Mouse (Mus musculus): ENCODE measurements around the gene Nr1d1. TPM values are rescaled to one million over a fixed set of nuclear protein-coding genes. Genes with fewer than 3 reads are reported as not detected.
"Not testable (repeated sequence)": the region's sequence is repeated elsewhere in the genome, so short reads cannot be mapped to it uniquely, and the experiment has no call there.

The Nr1d1 gene
- total RNA-seq, 1 experiment = 2.9 TPM

- in situ Hi-C loops (cut with MboI; ENCODE audit: low sequenced_read_pairs in 2 of 2, unreplicated experiment in 2 of 2) = no loop called here
- Histone ChIP-seq H3K9me3 (ENCODE audit: control insufficient read depth, insufficient read depth, low read depth, low read length) (no peaks in the 10 kb centered on the region), H3K27ac (ENCODE audit: insufficient read depth, low read depth, low read length, poor library complexity, severe bottlenecking) (no peak overlapping the region), H3K4me1 (ENCODE audit: control insufficient read depth in 2 of 2, insufficient read depth in 2 of 2, low read length in 2 of 2, poor library complexity in 1 of 2) (peaks cover 10 to 37% of the 10 kb centered on the region in 2 experiments; a peak in 3 of 4 replicates), H3K36me3 (ENCODE audit: control insufficient read depth, insufficient read depth, low read length, poor library complexity, severe bottlenecking) (no peaks in the 10 kb centered on the region), H3K4me3 (ENCODE audit: insufficient read depth in 1 of 2, low read depth in 1 of 2, low read length in 2 of 2, poor library complexity in 1 of 2, severe bottlenecking in 1 of 2) (peak overlapping the region; percentile 20 to 97; a peak in 3 of 4 replicates), H3K9ac (ENCODE audit: insufficient read depth, low read depth, low read length, poor library complexity, severe bottlenecking) (peak overlapping the region; percentile 35; the same call in 1 of the 2 replicates)
- TF ChIP-seq MAFK (IDR thresholded peaks at IDR 0.05; ENCODE audit: insufficient read depth, low read depth, low read length) (peak; percentile 56), HCFC1 (IDR thresholded peaks at IDR 0.05; ENCODE audit: borderline replicate concordance, insufficient read depth, low read length) (no peak), ZNF384 (IDR thresholded peaks at IDR 0.05; ENCODE audit: low read depth, low read length) (no peak)
- DNase-seq (ENCODE audit: low read depth, low spot score) = no peak
These were observed 35.1 kb downstream of the Nr1d1 start for GRCm38 (mm10) chr11:98740026-98740392.

- Histone ChIP-seq H3K36me3 (ENCODE audit: control insufficient read depth, insufficient read depth, low read length, poor library complexity, severe bottlenecking) (no peaks in the 10 kb centered on the region), H3K9ac (ENCODE audit: insufficient read depth, low read depth, low read length, poor library complexity, severe bottlenecking) (no peak overlapping the region), H3K4me1 (ENCODE audit: control insufficient read depth in 2 of 2, insufficient read depth in 2 of 2, low read length in 2 of 2, poor library complexity in 1 of 2) (peaks cover 9 to 29% of the 10 kb centered on the region in 2 experiments; a peak in 3 of 4 replicates), H3K27ac (ENCODE audit: insufficient read depth, low read depth, low read length, poor library complexity, severe bottlenecking) (no peak overlapping the region), H3K9me3 (ENCODE audit: control insufficient read depth, insufficient read depth, low read depth, low read length) (no peaks in the 10 kb centered on the region), H3K4me3 (ENCODE audit: insufficient read depth in 1 of 2, low read depth in 1 of 2, low read length in 2 of 2, poor library complexity in 1 of 2, severe bottlenecking in 1 of 2) (no peak overlapping the region)
- TF ChIP-seq ZNF384 (IDR thresholded peaks at IDR 0.05; ENCODE audit: low read depth, low read length) (no peak), CHD2 (IDR thresholded peaks at IDR 0.05; ENCODE audit: low read depth, low read length) (no peak), HCFC1 (IDR thresholded peaks at IDR 0.05; ENCODE audit: borderline replicate concordance, insufficient read depth, low read length) (no peak), MAFK (IDR thresholded peaks at IDR 0.05; ENCODE audit: insufficient read depth, low read depth, low read length) (no peak), ZC3H11A (IDR thresholded peaks at IDR 0.05; ENCODE audit: borderline replicate concordance, low read depth, low read length) (no peak)
- no peak for DNase-seq (ENCODE audit: low read depth, low spot score)
- in situ Hi-C loops (cut with MboI; ENCODE audit: low sequenced_read_pairs in 2 of 2, unreplicated experiment in 2 of 2) = loop anchor here in 1 of 2 experiments (10.0 kb wide), 1 partner anchor 46 kb away; no protein-coding TSS in a partner anchor
These were observed 36.2 kb downstream of the Nr1d1 start for GRCm38 (mm10) chr11:98738925-98739324.

DNA sequence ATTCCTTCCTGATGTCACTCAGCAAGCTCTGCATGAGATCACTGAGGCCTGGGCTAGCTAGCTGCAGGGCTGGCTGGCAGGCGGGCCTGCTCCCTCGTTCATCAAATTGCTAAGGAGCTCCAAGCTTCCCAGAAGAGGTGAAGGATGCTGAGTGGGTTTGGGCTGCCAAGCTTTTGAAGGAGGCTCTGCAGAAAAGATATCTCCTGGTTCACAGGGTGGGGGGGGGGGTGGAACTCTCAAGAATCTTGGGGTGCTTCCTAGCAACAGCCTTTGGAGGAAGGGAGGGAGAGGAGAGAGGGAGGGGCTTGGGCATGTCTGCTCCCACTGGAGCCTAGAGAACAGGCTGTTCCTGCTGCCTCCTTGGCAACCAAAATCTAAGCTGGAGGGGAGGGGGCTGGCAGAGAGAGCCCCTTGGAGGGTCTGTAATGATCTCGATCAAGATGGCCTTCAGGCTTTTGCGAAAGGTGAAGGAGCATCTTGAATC lies 36.7 kb downstream of the Nr1d1 start:
- Histone ChIP-seq H3K27ac (ENCODE audit: insufficient read depth, low read depth, low read length, poor library complexity, severe bottlenecking) (no peak overlapping the region), H3K9ac (ENCODE audit: insufficient read depth, low read depth, low read length, poor library complexity, severe bottlenecking) (no peak overlapping the region), H3K4me1 (ENCODE audit: control insufficient read depth in 2 of 2, insufficient read depth in 2 of 2, low read length in 2 of 2, poor library complexity in 1 of 2) (peaks cover 8 to 25% of the 10 kb centered on the region in 2 experiments; a peak in 3 of 4 replicates), H3K4me3 (ENCODE audit: insufficient read depth in 1 of 2, low read depth in 1 of 2, low read length in 2 of 2, poor library complexity in 1 of 2, severe bottlenecking in 1 of 2) (no peak overlapping the region), H3K36me3 (ENCODE audit: control insufficient read depth, insufficient read depth, low read length, poor library complexity, severe bottlenecking) (no peaks in the 10 kb centered on the region), H3K9me3 (ENCODE audit: control insufficient read depth, insufficient read depth, low read depth, low read length) (no peaks in the 10 kb centered on the region)
- no peak for DNase-seq (ENCODE audit: low read depth, low spot score)
- TF ChIP-seq MAFK (IDR thresholded peaks at IDR 0.05; ENCODE audit: insufficient read depth, low read depth, low read length) = no peak
- no peak for TF ChIP-seq ZNF384 (IDR thresholded peaks at IDR 0.05; ENCODE audit: low read depth, low read length)
- no peak for TF ChIP-seq CHD2 (IDR thresholded peaks at IDR 0.05; ENCODE audit: low read depth, low read length)
- in situ Hi-C loops (cut with MboI; ENCODE audit: low sequenced_read_pairs in 2 of 2, unreplicated experiment in 2 of 2) = loop anchor here in 1 of 2 experiments (10.0 kb wide), 1 partner anchor 46 kb away; no protein-coding TSS in a partner anchor

DNA sequence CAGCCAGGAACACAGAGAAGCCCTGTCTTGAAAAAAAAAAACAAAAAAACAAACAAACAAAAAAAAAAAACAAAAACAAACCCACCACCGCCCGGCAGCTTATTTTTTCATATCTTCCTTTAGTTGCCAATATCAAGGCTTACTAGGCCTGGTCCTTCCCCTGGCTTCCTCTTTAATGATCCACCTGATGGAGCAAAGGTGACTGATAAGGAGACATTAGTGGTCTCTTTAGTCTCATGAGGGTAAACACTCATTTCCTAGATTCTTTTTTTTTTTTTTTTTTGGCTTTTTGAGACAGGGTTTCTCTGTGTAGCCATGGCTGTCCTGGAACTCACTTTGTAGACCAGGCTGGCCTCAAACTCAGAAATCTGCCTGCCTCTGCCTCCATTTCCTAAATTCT lies 37.9 kb downstream of the Nr1d1 start:
- TF ChIP-seq ZNF384 (IDR thresholded peaks at IDR 0.05; ENCODE audit: low read depth, low read length) = 0 out of 2 replicates have a peak, but pooled peaks have one; percentile 35
- not testable (repeated sequence) for H3K9me3 ChIP-seq (ENCODE audit: control insufficient read depth, insufficient read depth, low read depth, low read length); H3K36me3 ChIP-seq (ENCODE audit: control insufficient read depth, insufficient read depth, low read length, poor library complexity, severe bottlenecking); H3K9ac ChIP-seq (ENCODE audit: insufficient read depth, low read depth, low read length, poor library complexity, severe bottlenecking); H3K27ac ChIP-seq (ENCODE audit: insufficient read depth, low read depth, low read length, poor library complexity, severe bottlenecking); H3K4me3 ChIP-seq (ENCODE audit: insufficient read depth in 1 of 2, low read depth in 1 of 2, low read length in 2 of 2, poor library complexity in 1 of 2, severe bottlenecking in 1 of 2); DNase-seq (ENCODE audit: low read depth, low spot score)
- H3K4me1 ChIP-seq (ENCODE audit: control insufficient read depth in 2 of 2, insufficient read depth in 2 of 2, low read length in 2 of 2, poor library complexity in 1 of 2) = peaks cover 8 to 17% of the 10 kb centered on the region in 2 experiments; a peak in 3 of 4 replicates
- in situ Hi-C loops (cut with MboI; ENCODE audit: low sequenced_read_pairs in 2 of 2, unreplicated experiment in 2 of 2) = loop anchor here in 1 of 2 experiments (10.0 kb wide), 1 partner anchor 48 kb away; no protein-coding TSS in a partner anchor

- TF ChIP-seq CHD2 (IDR thresholded peaks at IDR 0.05; ENCODE audit: low read depth, low read length) = no peak
- no peak for TF ChIP-seq MAFK (IDR thresholded peaks at IDR 0.05; ENCODE audit: insufficient read depth, low read depth, low read length)
- no peak for TF ChIP-seq ZNF384 (IDR thresholded peaks at IDR 0.05; ENCODE audit: low read depth, low read length)
- TF ChIP-seq ZC3H11A (IDR thresholded peaks at IDR 0.05; ENCODE audit: borderline replicate concordance, low read depth, low read length) = no peak
- no peak for TF ChIP-seq HCFC1 (IDR thresholded peaks at IDR 0.05; ENCODE audit: borderline replicate concordance, insufficient read depth, low read length)
- no peaks in the 10 kb centered on the region for H3K36me3 ChIP-seq (ENCODE audit: control insufficient read depth, insufficient read depth, low read length, poor library complexity, severe bottlenecking)
- DNase-seq (ENCODE audit: low read depth, low spot score) = no peak
- no peak overlapping the region for H3K9ac ChIP-seq (ENCODE audit: insufficient read depth, low read depth, low read length, poor library complexity, severe bottlenecking)
- no peak overlapping the region for H3K4me3 ChIP-seq (ENCODE audit: insufficient read depth in 1 of 2, low read depth in 1 of 2, low read length in 2 of 2, poor library complexity in 1 of 2, severe bottlenecking in 1 of 2)
- in situ Hi-C loops (cut with MboI; ENCODE audit: low sequenced_read_pairs in 2 of 2, unreplicated experiment in 2 of 2) = loop anchor here in 1 of 2 experiments (10.0 kb wide), 1 partner anchor 49 kb away; no protein-coding TSS in a partner anchor
- peaks cover 8 to 17% of the 10 kb centered on the region in 2 experiments; a peak in 3 of 4 replicates for H3K4me1 ChIP-seq (ENCODE audit: control insufficient read depth in 2 of 2, insufficient read depth in 2 of 2, low read length in 2 of 2, poor library complexity in 1 of 2)
- H3K27ac ChIP-seq (ENCODE audit: insufficient read depth, low read depth, low read length, poor library complexity, severe bottlenecking) = no peak overlapping the region
- H3K9me3 ChIP-seq (ENCODE audit: control insufficient read depth, insufficient read depth, low read depth, low read length) = no peaks in the 10 kb centered on the region
These were observed 39.0 kb downstream of the Nr1d1 start for GRCm38 (mm10) chr11:98736176-98736575.

Measured in ES-E14 (cell line).